Mouse (Mus musculus) cerebellum, postnatal 10 days (tissue): ENCODE results near the gene Commd3.

Experiments used
- DNase-seq, 2 experiments: peaks; one replicate each; pipeline ENCODE4 v3.0.0; 2021; ENCODE audit warnings: mixed read lengths in 2 of 2

Commd3 gene

GRCm38 (mm10) chr2:18687671-18688170 lies 15.5 kb downstream of the Commd3 start:
- no peak for DNase-seq

- no peak for DNase-seq
These were observed 16.1 kb downstream of the Commd3 start for GRCm38 (mm10) chr2:18688286-18688685.

GRCm38 (mm10) chr2:18688708-18689063 lies 16.5 kb downstream of the Commd3 start:
- peak; percentile 76 for DNase-seq

- peak; percentile 51 to 67 for DNase-seq
These were observed 17.1 kb downstream of the Commd3 start for GRCm38 (mm10) chr2:18689064-18689921.

GRCm38 (mm10) chr2:18690055-18690691 lies 18.0 kb downstream of the Commd3 start:
- peak; percentile 69 to 71 for DNase-seq

GRCm38 (mm10) chr2:18690756-18691155 lies 18.6 kb downstream of the Commd3 start:
- no peak for DNase-seq

- DNase-seq: no peak
These were observed 19.8 kb downstream of the Commd3 start for GRCm38 (mm10) chr2:18692031-18692430.

GRCm38 (mm10) chr2:18692548-18692947 lies 20.4 kb downstream of the Commd3 start:
- DNase-seq: no peak

GRCm38 (mm10) chr2:18693491-18693870 lies 21.3 kb downstream of the Commd3 start:
- DNase-seq: no peak

- peak; percentile 78 to 83 for DNase-seq
These were observed 21.9 kb downstream of the Commd3 start, which contains the start of gene Spag6 for GRCm38 (mm10) chr2:18693871-18694610. Gene Spag6, plus strand, starts transcription at chr2:18694032.

- no peak for DNase-seq
These were observed 22.4 kb downstream of the Commd3 start for GRCm38 (mm10) chr2:18694611-18694950.

- DNase-seq: no peak
These were observed 23.0 kb downstream of the Commd3 start for GRCm38 (mm10) chr2:18695163-18695562.

- DNase-seq: no peak
These were observed 23.5 kb downstream of the Commd3 start for GRCm38 (mm10) chr2:18695629-18696150.

GRCm38 (mm10) chr2:18697591-18698244 lies 25.5 kb downstream of the Commd3 start:
- DNase-seq: no peak

- peak; percentile 34 to 45 for DNase-seq
These were observed 26.6 kb downstream of the Commd3 start for GRCm38 (mm10) chr2:18698663-18699385.

- DNase-seq: no peak
These were observed 27.3 kb downstream of the Commd3 start for GRCm38 (mm10) chr2:18699401-18699990.

- DNase-seq: no peak
These were observed 38.2 kb downstream of the Commd3 start for GRCm38 (mm10) chr2:18710356-18710755.

GRCm38 (mm10) chr2:18713071-18713470 lies 40.9 kb downstream of the Commd3 start:
- no peak for DNase-seq

GRCm38 (mm10) chr2:18714337-18714736 lies 42.2 kb downstream of the Commd3 start:
- DNase-seq: no peak

- no peak for DNase-seq
These were observed 46.3 kb downstream of the Commd3 start for GRCm38 (mm10) chr2:18718521-18718920.

- no peak for DNase-seq
These were observed 50.1 kb downstream of the Commd3 start for GRCm38 (mm10) chr2:18722208-18722830.
